Mouse (Mus musculus): ENCODE results near the gene Ssx2ip.

The Ssx2ip gene

GRCm38 (mm10) chr3:146440011-146440410 lies 35.6 kb downstream of the Ssx2ip start:
- DNase-seq, result no peak

GRCm38 (mm10) chr3:146440422-146440821 lies 36.0 kb downstream of the Ssx2ip start:
- no peak for DNase-seq

GRCm38 (mm10) chr3:146442484-146442883 lies 38.0 kb downstream of the Ssx2ip start:
- no peak for DNase-seq

- DNase-seq, result no peak
These were observed 38.5 kb downstream of the Ssx2ip start for GRCm38 (mm10) chr3:146442936-146443335.

GRCm38 (mm10) chr3:146443380-146443779 lies 38.9 kb downstream of the Ssx2ip start:
- no peak for DNase-seq

GRCm38 (mm10) chr3:146444880-146445279 lies 40.4 kb downstream of the Ssx2ip start:
- no peak for DNase-seq

- DNase-seq, result no peak
These were observed 42.7 kb downstream of the Ssx2ip start for GRCm38 (mm10) chr3:146447156-146447555.

GRCm38 (mm10) chr3:146447598-146447997 lies 43.2 kb downstream of the Ssx2ip start:
- no peak for DNase-seq

GRCm38 (mm10) chr3:146448372-146448771 lies 43.9 kb downstream of the Ssx2ip start:
- DNase-seq, result no peak

GRCm38 (mm10) chr3:146448969-146449368 lies 44.5 kb downstream of the Ssx2ip start:
- no peak for DNase-seq

GRCm38 (mm10) chr3:146449745-146450250 lies 45.4 kb downstream of the Ssx2ip start, which contains the start of gene Ctbs:
Ctbs (plus strand) TSS chr3:146449795.
- DNase-seq, result no peak

- peak; percentile 91 for DNase-seq
These were observed 46.0 kb downstream of the Ssx2ip start for GRCm38 (mm10) chr3:146450371-146450841.

GRCm38 (mm10) chr3:146451375-146451774 lies 46.9 kb downstream of the Ssx2ip start:
- no peak for DNase-seq

GRCm38 (mm10) chr3:146462939-146463338 lies 58.5 kb downstream of the Ssx2ip start:
- no peak for DNase-seq

- no peak for DNase-seq
These were observed 64.8 kb downstream of the Ssx2ip start for GRCm38 (mm10) chr3:146469226-146469625.

GRCm38 (mm10) chr3:146472657-146473056 lies 68.2 kb downstream of the Ssx2ip start:
- DNase-seq, result no peak

GRCm38 (mm10) chr3:146473741-146474140 lies 69.3 kb downstream of the Ssx2ip start:
- DNase-seq, result no peak

GRCm38 (mm10) chr3:146474428-146474827 lies 70.0 kb downstream of the Ssx2ip start:
- DNase-seq, result no peak

- DNase-seq, result no peak
These were observed 77.6 kb downstream of the Ssx2ip start for GRCm38 (mm10) chr3:146482044-146482443.

- no peak for DNase-seq
These were observed 82.0 kb downstream of the Ssx2ip start for GRCm38 (mm10) chr3:146486464-146486863.
